Mouse (Mus musculus) liver, embryonic 16.5 days (tissue): ENCODE results near the gene Rcc1. TPM values are rescaled to one million over a fixed set of nuclear protein-coding genes. Genes with fewer than 3 reads are reported as not detected.

Experiments
- ATAC-seq: fragments of 200-750 bp; cut with Nextera tagmentation; 2 replicates; pipeline ENCODE4 v1.8.0; 2017; ENCODE audit warnings: low read depth, mild to moderate bottlenecking, moderate number of reproducible peaks, moderate library complexity
- H3K27ac ChIP-seq: fragments of 300-500 bp; sonication (generic); 2 replicates; pipeline ENCODE4 v1.5.1; 2014; ENCODE audit warnings: mild to moderate bottlenecking, low read length
- H3K27me3 ChIP-seq: fragments of 300-500 bp; sonication (generic); 2 replicates; pipeline ENCODE4 v1.6.1; 2014; ENCODE audit warnings: low read depth, low read length, mixed read lengths; ENCODE audit not compliant: control insufficient read depth, insufficient read depth
- H3K36me3 ChIP-seq: fragments of 300-500 bp; sonication (generic); 2 replicates; pipeline ENCODE4 v1.6.1; 2014; ENCODE audit warnings: mild to moderate bottlenecking; ENCODE audit not compliant: control insufficient read depth, insufficient read depth
- H3K4me1 ChIP-seq: fragments of 300-500 bp; sonication (generic); 2 replicates; pipeline ENCODE4 v1.6.1; 2014; ENCODE audit warnings: low read depth, low read length, mixed read lengths; ENCODE audit not compliant: control insufficient read depth
- H3K4me2 ChIP-seq: fragments of 300-500 bp; sonication (generic); 2 replicates; pipeline ENCODE4 v1.6.1; 2014; ENCODE audit warnings: low read depth, low read length, mixed read lengths
- H3K4me3 ChIP-seq: fragments of 300-500 bp; sonication (generic); 2 replicates; pipeline ENCODE4 v1.5.1; 2014; ENCODE audit warnings: low read depth, mild to moderate bottlenecking, low read length
- H3K9ac ChIP-seq: fragments of 300-500 bp; sonication (generic); 2 replicates; pipeline ENCODE4 v1.6.1; 2014; ENCODE audit warnings: low read depth, low read length
- H3K9me3 ChIP-seq: fragments of 300-500 bp; sonication (generic); replicated peaks from 2 replicates; pipeline ENCODE4 v1.6.1; 2016; ENCODE audit warnings: low read length; ENCODE audit not compliant: control insufficient read depth
- WGBS: fragments of 180-500 bp; shearing (Covaris S2); extraction: QIAGEN DNeasy Blood & Tissue Kit; methylation state at CpG from one replicate; pipeline ENCODE4 v1.1.7; 2014; ENCODE audit not compliant: insufficient replicate concordance; 5-methylcytosine and 5-hydroxymethylcytosine counted together
- polyA plus RNA-seq: library from polyadenylated mRNA; unstranded; fragments of >200 nt; fragmentation: Nextera tagmentation; extraction: Ambion mirVana; gene quantifications from 2 replicates; pipeline ENCODE4 v1.2.1, GENCODE M21; 2015

Gene Rcc1
- polyA plus RNA-seq, 1 experiment from 2014 or later, result 41.3 TPM

DNA sequence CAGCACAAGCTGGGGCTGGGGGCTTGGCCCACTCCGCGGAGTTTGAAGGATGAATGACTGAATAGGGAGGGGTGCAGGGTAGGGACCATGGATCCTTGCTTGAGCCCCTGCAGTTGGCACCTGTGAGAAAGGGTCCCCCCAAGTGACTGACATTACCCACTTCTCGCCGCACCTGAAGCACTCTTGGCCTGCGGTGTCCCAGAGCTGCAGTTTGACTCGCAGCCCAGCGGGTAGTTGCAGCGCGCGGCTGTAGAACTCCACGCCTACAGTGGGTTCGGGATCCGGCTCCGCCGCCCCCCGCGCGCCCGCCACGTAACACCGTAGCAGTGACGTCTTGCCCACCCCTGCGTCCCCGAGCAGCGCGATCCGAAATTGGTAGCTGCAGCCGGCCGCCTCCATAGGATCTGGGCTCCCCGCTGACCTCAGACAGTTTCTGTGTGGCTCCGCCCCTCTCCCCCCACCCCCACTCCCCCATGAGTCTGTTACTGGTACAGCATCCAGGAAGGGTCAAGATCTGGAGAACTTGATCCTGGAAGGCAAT lies 50.4 kb downstream of the Rcc1 start, which contains the start of gene Rab42:
Gene Rab42, minus strand, starts transcription at position 447 of the 541 bp plus-strand sequence.
- Histone ChIP-seq H3K27ac (no peak within 1 kb of the TSS), H3K27me3 (no peaks in the 10 kb centered on the region)
- WGBS, result under 1% methylated on average over 31 of the region's 31 CpGs

DNA sequence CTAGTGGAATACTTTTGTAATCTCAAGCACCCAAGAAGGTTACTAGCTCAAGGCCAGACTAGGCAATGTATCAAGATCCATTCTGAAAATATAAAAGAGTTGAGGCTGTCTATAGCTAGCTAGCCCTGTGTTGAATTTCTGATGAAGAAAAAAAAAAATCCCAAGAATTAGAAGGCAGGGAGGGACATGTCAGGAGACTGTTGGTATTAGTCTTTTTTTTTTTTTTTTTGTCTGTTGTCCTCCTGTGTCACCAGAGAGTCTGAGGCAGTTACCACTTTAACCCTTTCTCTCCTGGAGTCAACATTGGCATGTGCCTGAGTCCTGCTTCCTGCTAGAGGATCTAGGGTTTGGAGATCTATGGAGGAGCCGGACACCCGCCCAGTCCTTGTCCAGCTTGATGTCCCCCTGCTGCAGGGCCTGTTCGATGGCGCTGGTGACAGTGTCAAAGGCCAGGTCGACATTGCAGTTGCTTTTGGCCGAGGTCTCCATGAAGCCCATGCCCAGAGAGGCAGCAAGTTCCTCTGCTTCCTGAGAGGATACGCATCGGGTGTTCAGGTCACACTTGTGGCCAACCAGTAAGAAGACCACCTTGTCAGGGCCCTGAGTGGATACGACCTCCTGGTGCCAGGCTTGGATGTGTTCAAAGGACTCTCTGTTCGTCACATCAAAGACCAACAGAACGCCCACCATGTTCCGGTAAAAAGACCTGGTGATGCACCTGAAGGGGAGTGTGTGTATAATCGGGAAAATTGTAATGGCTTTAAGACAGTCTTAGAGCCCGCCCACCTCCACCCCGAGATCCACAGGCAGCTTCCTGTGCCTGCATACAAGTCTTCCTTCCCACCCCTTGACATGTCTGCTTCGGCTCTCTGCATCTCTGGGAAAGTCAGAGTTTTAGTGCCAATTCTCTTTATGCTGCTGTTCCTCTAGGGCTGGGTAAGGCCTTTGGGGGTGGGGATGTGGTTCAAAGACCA lies 51.2 kb downstream of the Rcc1 start:
- 52% methylated on average over 16 of the region's 16 CpGs for WGBS
- no peaks in the 10 kb centered on the region for H3K9me3 ChIP-seq
- H3K27ac ChIP-seq, result no peak overlapping the region
- peak overlapping the region; percentile 76 for H3K4me2 ChIP-seq
- no peaks in the 10 kb centered on the region for H3K36me3 ChIP-seq
- no peak for ATAC-seq
- H3K9ac ChIP-seq, result peak overlapping the region; percentile 65
- no peaks in the 10 kb centered on the region for H3K27me3 ChIP-seq
- H3K4me1 ChIP-seq, result peaks cover 22% of the 10 kb centered on the region
- peak overlapping the region; percentile 65 for H3K4me3 ChIP-seq

More for the DNA sequence above, 50.4 kb downstream of the Rcc1 start, which contains the start of gene Rab42:
- peak; percentile 68 for ATAC-seq
- peak within 1 kb of the TSS; percentile 76 for H3K4me2 ChIP-seq
- H3K4me1 ChIP-seq, result peaks cover 22% of the 10 kb centered on the region
- H3K9ac ChIP-seq, result peak within 1 kb of the TSS; percentile 65
- no peaks in the 10 kb centered on the region for H3K9me3 ChIP-seq
- H3K4me3 ChIP-seq, result peak within 1 kb of the TSS; percentile 65
- H3K36me3 ChIP-seq, result no peaks in the 10 kb centered on the region

DNA sequence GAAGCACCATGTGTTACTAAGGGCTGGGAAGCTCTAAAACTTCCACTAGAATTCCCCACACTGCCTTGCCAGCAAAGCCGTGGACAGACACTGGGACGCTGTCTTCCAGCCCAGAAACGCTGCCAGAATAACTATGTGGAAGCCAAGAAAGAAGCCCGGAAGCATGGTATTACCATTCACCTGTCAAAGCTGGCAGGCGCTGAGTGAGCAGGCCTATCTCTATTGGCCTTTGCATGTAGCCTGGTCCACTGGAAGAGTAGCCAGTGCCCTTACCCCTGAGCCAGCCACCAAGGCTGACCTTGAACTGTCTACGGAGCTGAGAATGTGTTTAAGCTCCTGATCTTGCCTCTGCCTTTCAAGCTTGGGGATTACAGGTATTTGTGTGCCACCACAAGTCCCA lies 51.9 kb downstream of the Rcc1 start:
- H3K27ac ChIP-seq, result no peak overlapping the region
- H3K4me1 ChIP-seq, result peaks cover 22% of the 10 kb centered on the region
- H3K9ac ChIP-seq, result no peak overlapping the region
- no peak overlapping the region for H3K4me3 ChIP-seq
- no peaks in the 10 kb centered on the region for H3K36me3 ChIP-seq
- no peak for ATAC-seq
- no peak overlapping the region for H3K4me2 ChIP-seq
- 74% methylated on average over 6 of the region's 6 CpGs for WGBS
- H3K27me3 ChIP-seq, result no peaks in the 10 kb centered on the region
- no peaks in the 10 kb centered on the region for H3K9me3 ChIP-seq

DNA sequence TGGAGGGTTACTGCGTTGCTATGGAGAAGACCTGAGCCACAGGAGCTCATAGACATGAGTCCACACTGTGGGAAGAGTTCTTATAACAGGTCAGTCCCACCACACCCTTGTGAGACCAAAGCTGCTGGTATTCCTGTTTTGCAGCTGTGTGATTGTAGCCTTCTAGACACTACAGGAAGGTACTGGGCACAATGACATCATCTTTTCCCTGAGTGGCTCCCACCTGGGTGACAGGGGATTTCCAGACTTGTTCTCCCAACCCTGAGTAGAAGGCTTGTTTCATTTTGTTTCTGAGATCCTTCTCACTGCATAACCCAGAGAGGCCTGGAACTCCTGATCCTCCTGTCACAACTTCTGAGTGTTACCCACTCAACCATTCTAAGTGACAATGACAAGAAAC lies 53.6 kb downstream of the Rcc1 start:
- Histone ChIP-seq H3K4me2 (no peak overlapping the region), H3K27ac (no peak overlapping the region), H3K4me1 (peaks cover 13% of the 10 kb centered on the region), H3K36me3 (no peaks in the 10 kb centered on the region), H3K27me3 (no peaks in the 10 kb centered on the region), H3K9ac (no peak overlapping the region), H3K4me3 (no peak overlapping the region), H3K9me3 (no peaks in the 10 kb centered on the region)
- ATAC-seq, result no peak
- 69% methylated on average over 1 of the region's 1 CpGs for WGBS

DNA sequence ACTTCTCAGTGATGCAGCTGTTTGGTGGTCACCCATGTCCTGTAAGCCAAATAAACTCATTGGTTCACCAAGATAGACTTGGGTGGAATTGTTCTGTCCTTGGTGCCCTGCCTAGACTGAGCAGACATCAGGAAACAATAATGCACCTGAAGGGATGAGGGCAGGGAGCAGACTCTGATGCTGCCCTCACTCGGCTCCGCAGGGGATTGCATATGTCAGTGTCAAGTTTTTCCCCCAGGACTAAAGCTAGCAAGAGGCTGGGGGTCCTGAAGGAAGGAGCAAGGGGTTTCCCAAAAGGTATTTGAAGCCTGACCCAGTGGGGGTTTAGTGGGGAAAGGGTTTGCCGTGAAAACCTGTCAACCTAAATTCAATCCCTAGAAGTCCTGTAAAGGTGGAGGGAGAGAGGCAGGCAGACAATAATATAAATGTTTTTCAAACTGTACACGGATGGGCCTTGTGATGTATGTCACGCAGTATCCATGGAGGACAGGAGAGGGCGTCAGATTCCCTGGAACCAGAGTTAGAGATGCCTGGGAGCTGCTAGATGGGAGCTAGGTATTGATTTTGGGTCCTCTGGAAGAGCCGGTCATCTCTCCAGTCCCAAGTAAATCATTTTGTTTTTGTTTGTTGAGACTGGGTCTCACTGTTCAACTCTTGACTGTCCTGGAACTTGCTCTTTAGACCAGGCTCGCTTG lies 57.6 kb downstream of the Rcc1 start:
- H3K27ac ChIP-seq, result no peak overlapping the region
- no peaks in the 10 kb centered on the region for H3K27me3 ChIP-seq
- peaks cover 5% of the 10 kb centered on the region for H3K9me3 ChIP-seq
- no peak for ATAC-seq
- H3K9ac ChIP-seq, result no peak overlapping the region
- no peak overlapping the region for H3K4me3 ChIP-seq
- WGBS, result 49% methylated on average over 8 of the region's 8 CpGs
- H3K4me2 ChIP-seq, result no peak overlapping the region
- peaks cover 22% of the 10 kb centered on the region for H3K36me3 ChIP-seq
- no peaks in the 10 kb centered on the region for H3K4me1 ChIP-seq

DNA sequence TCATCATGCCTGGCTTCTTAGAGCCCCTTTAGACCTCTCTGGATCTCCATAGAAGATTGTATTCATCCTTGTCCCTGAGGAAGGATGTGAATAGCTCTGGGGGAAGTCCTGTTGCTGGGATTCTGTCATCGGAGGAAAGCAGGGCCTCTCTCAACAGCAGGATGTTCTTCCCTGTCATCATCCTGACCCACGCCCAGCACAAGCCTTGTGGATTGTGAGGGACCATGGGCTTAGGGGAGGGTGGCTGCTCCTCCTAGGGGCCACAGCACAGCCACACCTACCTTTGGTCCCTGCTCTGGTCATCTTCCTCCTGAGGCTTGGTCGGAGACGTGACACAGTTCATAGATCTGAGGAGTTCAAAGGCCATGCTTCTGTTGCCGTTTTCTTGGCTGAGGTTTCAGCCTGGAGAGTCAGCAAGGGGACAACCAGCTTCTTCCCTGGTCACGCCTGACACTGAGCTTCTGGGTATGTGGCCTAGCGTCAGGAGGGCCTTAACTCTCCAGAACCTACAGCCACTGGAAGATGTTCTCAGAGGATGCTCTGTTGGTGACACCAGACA lies 59.6 kb downstream of the Rcc1 start:
- H3K4me3 ChIP-seq, result no peak overlapping the region
- peaks cover 5% of the 10 kb centered on the region for H3K9me3 ChIP-seq
- peaks cover 32% of the 10 kb centered on the region for H3K36me3 ChIP-seq
- H3K4me1 ChIP-seq, result no peaks in the 10 kb centered on the region
- 73% methylated on average over 7 of the region's 7 CpGs for WGBS
- H3K27ac ChIP-seq, result no peak overlapping the region
- no peaks in the 10 kb centered on the region for H3K27me3 ChIP-seq
- H3K4me2 ChIP-seq, result no peak overlapping the region
- no peak for ATAC-seq
- no peak overlapping the region for H3K9ac ChIP-seq

GRCm38 (mm10) chr4:132292988-132293387 lies 60.4 kb downstream of the Rcc1 start:
- H3K9me3 ChIP-seq, result peaks cover 5% of the 10 kb centered on the region
- ATAC-seq, result no peak
- no peak overlapping the region for H3K9ac ChIP-seq
- no peaks in the 10 kb centered on the region for H3K4me1 ChIP-seq
- H3K4me2 ChIP-seq, result no peak overlapping the region
- peaks cover 32% of the 10 kb centered on the region for H3K36me3 ChIP-seq
- H3K27me3 ChIP-seq, result no peaks in the 10 kb centered on the region
- H3K4me3 ChIP-seq, result no peak overlapping the region
- 62% methylated on average over 4 of the region's 4 CpGs for WGBS
- H3K27ac ChIP-seq, result no peak overlapping the region

DNA sequence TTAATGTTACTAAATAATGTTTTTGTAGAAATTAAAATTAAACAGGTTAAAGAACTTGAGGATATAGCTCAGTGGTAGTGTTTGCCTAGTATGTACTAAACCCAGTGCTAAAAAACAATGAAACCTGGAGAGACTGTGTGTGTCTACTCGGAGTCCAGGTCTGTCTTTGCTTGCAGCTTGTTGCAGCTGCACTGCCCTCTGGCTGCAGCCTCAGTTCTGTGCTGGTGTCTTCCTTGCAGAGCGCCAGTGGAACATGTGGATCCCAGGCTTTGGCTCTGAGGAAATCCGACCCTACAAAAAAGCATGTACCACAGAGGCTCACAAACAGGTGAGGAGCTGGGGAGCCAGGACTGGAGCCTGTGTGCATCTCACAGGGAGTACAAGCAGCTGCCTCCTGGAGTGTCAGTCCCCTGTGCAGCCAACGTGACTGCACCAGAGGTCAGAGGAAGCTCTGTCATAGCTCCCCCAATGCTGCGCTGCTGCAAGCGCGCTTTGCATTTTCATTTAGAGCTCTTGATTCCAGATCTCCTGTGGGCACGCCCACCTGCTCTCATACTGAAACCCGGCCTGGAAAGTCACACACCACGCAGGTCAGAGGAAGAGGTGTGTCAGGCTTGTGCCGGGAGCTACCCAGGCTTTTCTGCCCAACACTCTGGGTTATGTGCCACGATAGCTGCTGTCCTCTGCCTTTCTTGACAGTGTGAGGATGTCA lies 61.6 kb downstream of the Rcc1 start:
- Histone ChIP-seq H3K36me3 (peaks cover 36% of the 10 kb centered on the region), H3K9ac (no peak overlapping the region), H3K9me3 (peaks cover 5% of the 10 kb centered on the region), H3K27me3 (no peaks in the 10 kb centered on the region), H3K4me2 (no peak overlapping the region), H3K4me1 (no peaks in the 10 kb centered on the region), H3K27ac (no peak overlapping the region), H3K4me3 (no peak overlapping the region)
- no peak for ATAC-seq
- WGBS, result 81% methylated on average over 12 of the region's 12 CpGs
